Mouse (Mus musculus): ENCODE measurements around the gene Nfkbib. TPM values are rescaled to one million over a fixed set of nuclear protein-coding genes. Genes with fewer than 3 reads are reported as not detected.

Nfkbib gene
- total RNA-seq, 1 experiment from 2014 or later: 25.0 TPM

- peak; percentile 84 for ATAC-seq (replicated peaks; ENCODE audit: insufficient number of reproducible peaks, low FRiP score, low TSS enrichment, poor library complexity, severe bottlenecking)
Observed at GRCm38 (mm10) chr7:28732341-28733142, 34.8 kb downstream of the Nfkbib start.

- no peak for ATAC-seq (replicated peaks; ENCODE audit: insufficient number of reproducible peaks, low FRiP score, low TSS enrichment, poor library complexity, severe bottlenecking)
Observed at GRCm38 (mm10) chr7:28727649-28728340, 39.5 kb downstream of the Nfkbib start.

GRCm38 (mm10) chr7:28726600-28726999 is 40.7 kb downstream of the Nfkbib start:
- 0 out of 2 replicates have a peak, but pooled peaks have one; percentile 48 for ATAC-seq (replicated peaks; ENCODE audit: insufficient number of reproducible peaks, low FRiP score, low TSS enrichment, poor library complexity, severe bottlenecking)

- ATAC-seq (replicated peaks; ENCODE audit: insufficient number of reproducible peaks, low FRiP score, low TSS enrichment, poor library complexity, severe bottlenecking): no peak
Observed at GRCm38 (mm10) chr7:28724613-28725012, 42.7 kb downstream of the Nfkbib start.

- no peak for ATAC-seq (replicated peaks; ENCODE audit: insufficient number of reproducible peaks, low FRiP score, low TSS enrichment, poor library complexity, severe bottlenecking)
Observed at GRCm38 (mm10) chr7:28722079-28722478, 45.2 kb downstream of the Nfkbib start.

- ATAC-seq (replicated peaks; ENCODE audit: insufficient number of reproducible peaks, low FRiP score, low TSS enrichment, poor library complexity, severe bottlenecking): no peak
Observed at GRCm38 (mm10) chr7:28720753-28721537, 46.4 kb downstream of the Nfkbib start.

GRCm38 (mm10) chr7:28719650-28720049 is 47.7 kb downstream of the Nfkbib start:
- no peak for ATAC-seq (replicated peaks; ENCODE audit: insufficient number of reproducible peaks, low FRiP score, low TSS enrichment, poor library complexity, severe bottlenecking)

- ATAC-seq (replicated peaks; ENCODE audit: insufficient number of reproducible peaks, low FRiP score, low TSS enrichment, poor library complexity, severe bottlenecking): no peak
Observed at GRCm38 (mm10) chr7:28719159-28719558, 48.2 kb downstream of the Nfkbib start.

GRCm38 (mm10) chr7:28717726-28718125 is 49.6 kb downstream of the Nfkbib start:
- ATAC-seq (replicated peaks; ENCODE audit: insufficient number of reproducible peaks, low FRiP score, low TSS enrichment, poor library complexity, severe bottlenecking): no peak

GRCm38 (mm10) chr7:28716590-28717281 is 50.6 kb downstream of the Nfkbib start, which contains the start of gene Fbxo17:
Fbxo17 (plus strand) TSS chr7:28716804.
- peak; percentile 36; the same call in 1 of the 2 replicates for ATAC-seq (replicated peaks; ENCODE audit: insufficient number of reproducible peaks, low FRiP score, low TSS enrichment, poor library complexity, severe bottlenecking)

- ATAC-seq (replicated peaks; ENCODE audit: insufficient number of reproducible peaks, low FRiP score, low TSS enrichment, poor library complexity, severe bottlenecking): no peak
Observed at GRCm38 (mm10) chr7:28715598-28715997, 51.7 kb downstream of the Nfkbib start.

GRCm38 (mm10) chr7:28714667-28715066 is 52.6 kb downstream of the Nfkbib start:
- ATAC-seq (replicated peaks; ENCODE audit: insufficient number of reproducible peaks, low FRiP score, low TSS enrichment, poor library complexity, severe bottlenecking): no peak

- ATAC-seq (replicated peaks; ENCODE audit: insufficient number of reproducible peaks, low FRiP score, low TSS enrichment, poor library complexity, severe bottlenecking): no peak
Observed at GRCm38 (mm10) chr7:28710962-28711361, 56.4 kb downstream of the Nfkbib start.

- ATAC-seq (replicated peaks; ENCODE audit: insufficient number of reproducible peaks, low FRiP score, low TSS enrichment, poor library complexity, severe bottlenecking): 0 out of 2 replicates have a peak, but pooled peaks have one; percentile 35
Observed at GRCm38 (mm10) chr7:28709454-28709853, 57.9 kb downstream of the Nfkbib start.

Other genes starting within 250 kb of the Nfkbib start
- not detected in 3 replicates for gene Ifnl3, start 244.7 kb downstream of the Nfkbib start, total RNA-seq (2017)
- gene Sycn, start 226.6 kb downstream of the Nfkbib start, total RNA-seq (2017): not detected in 3 replicates
- gene Nccrp1, start 220.3 kb downstream of the Nfkbib start, total RNA-seq (2017): not detected in 3 replicates
- gene Samd4b, start 169.4 kb downstream of the Nfkbib start, total RNA-seq (2017): 7.1 to 11.4 TPM (median 10.1 TPM) in 3 replicates
- 3.8 to 7.5 TPM (median 4.7 TPM) in 3 replicates for gene Pak4, start 169.3 kb downstream of the Nfkbib start, total RNA-seq (2017)
- gene Acp7, start 136.2 kb downstream of the Nfkbib start, total RNA-seq (2017): not detected in 3 replicates
- gene Fbxo27, start 74.7 kb downstream of the Nfkbib start, total RNA-seq (2017): 0.64 to 1.3 TPM (median 0.87 TPM) in 3 replicates
- 4.9 TPM in 1 of 3 replicates, not detected in the others for gene Fbxo17, start 50.7 kb downstream of the Nfkbib start, total RNA-seq (2017)
- gene Mrps12, start 25.7 kb downstream of the Nfkbib start, total RNA-seq (2017): 31.4 to 44.6 TPM (median 33.7 TPM) in 3 replicates
- 2.7 to 8.8 TPM (median 3.8 TPM) in 3 replicates for gene Sars2, start 25.5 kb downstream of the Nfkbib start, total RNA-seq (2017)
- not detected in 3 replicates for gene Ccer2, start 11.3 kb downstream of the Nfkbib start, total RNA-seq (2017)
- 32.9 to 55.7 TPM (median 54.2 TPM) in 3 replicates for gene Sirt2, start 777 bp downstream of the Nfkbib start, total RNA-seq (2017)
- 57.3 to 157 TPM (median 67.9 TPM) in 3 replicates for gene Rinl, start 21.5 kb upstream of the Nfkbib start, total RNA-seq (2017)
- gene Hnrnpl, start 41.0 kb upstream of the Nfkbib start, total RNA-seq (2017): 279 to 373 TPM (median 301 TPM) in 3 replicates
- gene Ech1, start 57.7 kb upstream of the Nfkbib start, total RNA-seq (2017): 48.7 to 61.1 TPM (median 56.4 TPM) in 3 replicates
- 1.2 to 7.4 TPM (median 5.5 TPM) in 3 replicates for gene Lgals4, start 66.3 kb upstream of the Nfkbib start, total RNA-seq (2017)
- not detected in 3 replicates for gene Lgals7, start 96.3 kb upstream of the Nfkbib start, total RNA-seq (2017)
- gene Capn12, start 113.9 kb upstream of the Nfkbib start, total RNA-seq (2017): 0.87 TPM in 1 of 3 replicates, not detected in the others
- gene Actn4, start 194.8 kb upstream of the Nfkbib start, total RNA-seq (2017): 25.4 to 66.0 TPM (median 36.9 TPM) in 3 replicates
- gene Eif3k, start 214.4 kb upstream of the Nfkbib start, total RNA-seq (2017): 285 to 328 TPM (median 291 TPM) in 3 replicates
- 31.9 to 70.2 TPM (median 54.1 TPM) in 3 replicates for gene Map4k1, start 214.5 kb upstream of the Nfkbib start, total RNA-seq (2017)